Comparison of ENCODE assay signal across 16 mouse cellular contexts in the genomic region with DNA sequence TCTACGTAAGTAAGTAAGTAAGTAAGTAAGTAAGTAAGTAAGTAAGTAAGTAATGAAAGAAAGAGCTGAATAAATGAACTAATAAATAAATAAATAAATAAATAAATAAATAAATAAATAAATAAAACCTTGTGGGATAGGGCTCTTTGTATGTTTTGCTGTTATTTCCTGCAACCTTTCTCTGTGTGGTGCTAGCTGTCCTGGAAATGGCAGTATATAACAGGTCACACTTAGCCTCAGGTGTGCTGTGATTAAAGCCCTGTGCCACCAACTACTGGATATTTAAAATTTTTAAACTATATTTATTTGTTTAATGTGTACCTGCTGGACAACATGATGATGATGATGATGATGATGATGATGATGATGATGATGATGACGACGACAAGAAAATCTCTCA.
"Had no signal": no experiment of that assay in that cellular context is flagged by ENCODE, and none has a peak within 500 bp of the region (broad histone marks: within the 10 kb centered on the region; RNA-seq: fewer than 3 reads in every experiment).

No protein-coding gene starts in this region.

- H3K27ac ChIP-seq: midbrain, embryonic 13.5 days; neural tube, embryonic 13.5 days; neural tube, embryonic 15.5 days had no signal

- DNase-seq: lung, adult 18-20 months; lung, embryonic 14.5 days; lung, postnatal 10 days; lung, postnatal 4 days; retina, postnatal 1 day; right cerebral cortex, adult 18-20 months; right cerebral cortex, postnatal 14 days; thymus, adult 18-20 months; thymus, postnatal 14 days; thymus, postnatal 36 days had no signal

- H3K4me1 ChIP-seq: midbrain, embryonic 13.5 days; neural tube, embryonic 13.5 days; neural tube, embryonic 15.5 days had no signal

- H3K27me3 ChIP-seq: midbrain, embryonic 13.5 days; neural tube, embryonic 13.5 days; neural tube, embryonic 15.5 days had no signal

- H3K36me3 ChIP-seq: midbrain, embryonic 13.5 days; neural tube, embryonic 13.5 days; neural tube, embryonic 15.5 days had no signal

- H3K4me3 ChIP-seq: midbrain, embryonic 13.5 days; myocyte; neural tube, embryonic 13.5 days; neural tube, embryonic 15.5 days had no signal

- H3K9ac ChIP-seq: lung, embryonic 14.5 days; midbrain, embryonic 13.5 days; neural tube, embryonic 13.5 days; neural tube, embryonic 15.5 days had no signal

- ATAC-seq: midbrain, embryonic 13.5 days; midbrain, embryonic 16.5 days had no signal

- H3K4me2 ChIP-seq: lung, embryonic 14.5 days; midbrain, embryonic 11.5 days; midbrain, embryonic 13.5 days; neural tube, embryonic 13.5 days; neural tube, embryonic 15.5 days had no signal
